Mouse (Mus musculus) mesoderm, embryonic 11.5 days (tissue): Measurements from ENCODE around the gene Olfr1366.
"Not testable (repeated sequence)": the region's sequence is repeated elsewhere in the genome, so short reads cannot be mapped to it uniquely, and the experiment has no call there.

ENCODE experiments used
- DNase-seq: peaks from one replicate; pipeline ENCODE4 v3.0.0-alpha.2; 2012; ENCODE audit warnings: low read depth, low spot score

Gene Olfr1366

GRCm38 (mm10) chr13:21542708-21543107 lies at the start of gene Olfr1366:
TSS of gene Olfr1366 (minus strand) at chr13:21542808.
- no peak for DNase-seq

- DNase-seq = no peak
These were observed 49.0 kb upstream of the Olfr1366 start for GRCm38 (mm10) chr13:21591618-21592017.

GRCm38 (mm10) chr13:21581659-21582058 lies 39.1 kb upstream of the Olfr1366 start, which contains the start of gene Olfr1364:
TSS of gene Olfr1364 (minus strand) at chr13:21581759.
- DNase-seq = no peak

- no peak for DNase-seq
These were observed 17.2 kb upstream of the Olfr1366 start, which contains the start of gene Olfr1535 for GRCm38 (mm10) chr13:21559793-21560192. TSS of gene Olfr1535 (minus strand) at chr13:21559893.

GRCm38 (mm10) chr13:21550416-21551110 lies 8.0 kb upstream of the Olfr1366 start:
- no peak for DNase-seq

GRCm38 (mm10) chr13:21549487-21549886 lies 6.9 kb upstream of the Olfr1366 start:
- DNase-seq = no peak

- peak; percentile 88 for DNase-seq
These were observed 11.8 kb downstream of the Olfr1366 start, which contains the start of gene Zkscan8 for GRCm38 (mm10) chr13:21530781-21531201. TSS of gene Zkscan8 (minus strand) at chr13:21531120.

- no peak for DNase-seq
These were observed 12.5 kb downstream of the Olfr1366 start for GRCm38 (mm10) chr13:21530136-21530535.

- DNase-seq = peak; percentile 82
These were observed 36.4 kb downstream of the Olfr1366 start for GRCm38 (mm10) chr13:21506221-21506649.

GRCm38 (mm10) chr13:21502296-21502695 lies 40.3 kb downstream of the Olfr1366 start:
- DNase-seq = no peak

- not testable (repeated sequence) for DNase-seq
These were observed 41.4 kb downstream of the Olfr1366 start, which contains the start of gene Gm11273 for GRCm38 (mm10) chr13:21501182-21501581. TSS of gene Gm11273 (minus strand) at chr13:21501418.

GRCm38 (mm10) chr13:21495080-21495479 lies 47.5 kb downstream of the Olfr1366 start, which contains the start of gene AK157302:
TSS of gene AK157302 (plus strand) at chr13:21495223.
- DNase-seq = no peak

GRCm38 (mm10) chr13:21492847-21493246 lies 49.8 kb downstream of the Olfr1366 start:
- no peak for DNase-seq

- DNase-seq = no peak
These were observed 55.7 kb downstream of the Olfr1366 start for GRCm38 (mm10) chr13:21486881-21487280.
